Mouse (Mus musculus) gastrocnemius, adult 2 months (tissue): ENCODE data around the gene 1700125H20Rik. TPM values are rescaled to one million over a fixed set of nuclear protein-coding genes. Genes with fewer than 3 reads are reported as not detected.

Source experiments
- DNase-seq: peaks from one replicate; pipeline ENCODE4 v3.0.0; 2022
- H3K27ac ChIP-seq: fragments of 200-600 bp; 2 replicates; pipeline ENCODE4 v1.8.1; 2022; ENCODE audit warnings: mild to moderate bottlenecking
- H3K4me3 ChIP-seq: fragments of 200-600 bp; 2 replicates; pipeline ENCODE4 v1.8.1; 2022; ENCODE audit warnings: mild to moderate bottlenecking, moderate library complexity
- CTCF ChIP-seq: fragments of 200-600 bp; IDR thresholded peaks from 2 replicates; pipeline ENCODE4 v1.8.1; 2022; ENCODE audit warnings: antibody characterized with exemption, mild to moderate bottlenecking, moderate library complexity
- intact Hi-C: fragments of 180-260 bp; cut with DNase I; formaldehyde crosslinking; loops from one replicate; pipeline ENCODE4 v1.15.1; 2025
- total RNA-seq, 2 experiments: library from RNA; stranded (reverse); gene quantifications; 2 replicates each; pipeline ENCODE4 v1.2.3; 2021

The 1700125H20Rik gene
- total RNA-seq, 2 experiments from 2014 or later, result not detected

DNA sequence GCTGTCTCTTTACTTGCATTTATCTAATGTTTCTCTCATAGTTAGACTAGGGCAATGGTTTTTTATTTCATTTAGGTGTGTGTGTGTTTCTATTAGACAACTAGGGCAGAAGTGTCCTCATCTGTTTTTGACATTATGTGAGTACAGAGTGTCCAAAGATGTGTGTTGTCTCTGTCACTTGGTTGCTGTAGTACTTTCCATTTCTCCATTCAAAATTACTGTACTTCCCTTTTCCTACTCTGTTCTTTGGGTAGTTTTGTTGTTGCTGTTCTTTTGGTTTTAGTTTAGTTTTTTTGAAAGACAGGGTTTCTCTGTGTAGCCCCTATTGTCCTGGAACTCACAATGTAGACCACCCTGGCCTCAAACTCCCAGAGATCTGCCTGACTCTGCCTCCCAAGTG is 5.8 kb upstream of the 1700125H20Rik start:
- no peak for TF ChIP-seq CTCF
- H3K4me3 ChIP-seq, result no peak overlapping the region
- no peak for DNase-seq
- H3K27ac ChIP-seq, result no peak overlapping the region
- intact Hi-C loops, result no loop called here

DNA sequence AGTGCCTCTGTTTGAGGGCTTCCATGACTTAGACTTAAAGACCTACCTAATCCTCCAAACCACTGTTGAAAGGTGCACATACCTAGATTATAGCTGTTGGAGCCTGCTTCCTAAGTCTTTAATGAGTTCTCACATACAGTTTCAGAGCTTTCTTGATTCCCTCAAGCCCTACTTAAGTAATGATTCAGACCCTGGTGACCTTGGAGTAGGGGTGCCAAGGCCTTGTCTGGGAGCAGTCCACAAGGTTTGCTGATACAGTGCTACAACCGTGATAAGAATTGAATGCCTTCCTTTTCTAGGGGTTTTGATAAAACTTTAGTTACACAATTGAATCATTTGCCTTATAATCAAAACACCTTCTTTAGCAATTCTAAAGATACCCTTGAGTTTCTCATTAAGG is 2.7 kb upstream of the 1700125H20Rik start:
- Histone ChIP-seq H3K27ac (no peak overlapping the region), H3K4me3 (no peak overlapping the region)
- DNase-seq, result no peak
- no peak for TF ChIP-seq CTCF
- intact Hi-C loops, result no loop called here

DNA sequence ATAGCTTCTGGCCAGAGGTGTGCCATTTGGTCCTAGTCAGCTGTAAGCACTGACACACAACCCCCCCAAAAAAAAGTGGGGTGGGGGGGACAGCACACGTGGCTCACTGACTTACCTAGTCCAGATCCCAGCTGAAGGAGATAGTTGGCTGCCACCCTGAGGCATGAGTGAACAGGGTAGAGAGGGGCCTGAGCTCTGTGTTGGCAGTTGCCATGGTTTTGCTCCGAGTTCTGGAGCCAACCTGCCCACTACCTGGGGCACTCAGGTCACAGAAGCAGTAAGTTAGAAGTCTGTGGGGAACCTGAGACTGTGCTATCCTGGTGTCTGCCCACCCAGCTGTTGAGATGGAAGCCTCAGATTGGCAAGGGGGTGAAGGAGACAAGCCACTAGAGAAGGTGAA is 629 bp downstream of the 1700125H20Rik start:
- TF ChIP-seq CTCF, result no peak
- Histone ChIP-seq H3K4me3 (no peak overlapping the region), H3K27ac (no peak overlapping the region)
- DNase-seq, result no peak
- intact Hi-C loops, result loop anchor here (1.0 kb wide), 1 partner anchor 90 kb away; no protein-coding TSS in a partner anchor

DNA sequence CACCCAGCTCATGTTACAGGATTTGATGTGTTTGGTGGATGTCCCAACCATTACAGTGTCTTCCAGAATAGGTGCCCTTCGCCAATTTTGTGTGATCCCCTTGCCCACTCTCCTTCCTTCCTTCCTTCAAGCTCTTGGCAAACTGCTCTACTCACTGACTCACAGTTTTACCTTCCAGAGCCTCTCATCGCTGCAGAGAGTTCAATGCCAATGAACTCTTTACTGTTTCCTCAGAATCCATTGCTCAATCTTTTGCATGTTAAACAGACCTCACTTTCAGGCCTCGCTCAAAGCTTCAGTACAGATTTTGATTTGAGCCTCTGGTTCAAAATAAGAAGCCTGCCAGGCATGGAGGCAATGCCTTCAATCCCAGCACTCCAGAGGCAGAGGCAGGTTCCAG is 5.7 kb downstream of the 1700125H20Rik start:
- H3K27ac ChIP-seq, result no peak overlapping the region
- no peak for TF ChIP-seq CTCF
- no peak for DNase-seq
- no peak overlapping the region for H3K4me3 ChIP-seq
- intact Hi-C loops, result no loop called here

DNA sequence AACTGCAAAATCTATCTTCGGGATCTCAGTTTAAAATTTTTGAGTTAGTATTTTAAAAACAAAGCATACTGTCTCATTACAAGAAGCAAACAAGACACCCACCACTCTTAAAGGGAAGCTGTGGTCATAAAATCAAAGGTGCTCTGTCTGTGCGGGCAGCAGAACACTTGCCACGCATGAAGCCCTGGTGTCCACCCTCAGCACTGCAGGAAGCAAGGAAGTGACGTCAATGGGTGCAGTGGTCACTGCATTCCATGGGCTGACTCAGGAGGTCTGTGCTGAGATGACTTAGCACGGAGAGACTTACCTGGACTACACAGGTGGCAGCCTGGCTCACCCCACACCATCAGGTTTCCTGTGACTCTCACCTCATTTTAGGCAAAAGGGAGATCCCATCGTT is 7.6 kb downstream of the 1700125H20Rik start:
- no peak for DNase-seq
- Histone ChIP-seq H3K27ac (no peak overlapping the region), H3K4me3 (no peak overlapping the region)
- intact Hi-C loops, result no loop called here
- TF ChIP-seq CTCF, result no peak

DNA sequence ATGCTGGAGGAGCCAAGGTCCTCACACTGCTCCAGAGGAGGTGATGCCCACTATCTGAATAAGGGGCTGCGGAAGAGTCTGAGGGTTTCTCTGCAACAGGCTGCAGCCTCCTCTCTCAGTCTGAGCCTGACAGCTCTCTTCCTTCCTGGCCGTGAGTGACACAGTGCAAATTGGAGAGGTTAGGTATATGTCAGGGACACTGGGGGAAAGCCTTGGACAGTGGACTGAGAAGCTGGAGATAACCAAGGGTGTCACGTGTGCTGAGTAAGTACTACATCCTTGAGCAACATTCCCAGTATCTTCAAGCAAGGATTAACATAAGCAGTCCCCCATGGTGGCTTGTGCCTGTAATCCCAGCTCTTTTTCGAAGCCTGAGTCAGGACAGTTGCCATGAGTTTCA is 8.2 kb downstream of the 1700125H20Rik start:
- TF ChIP-seq CTCF, result no peak
- no peak for DNase-seq
- no peak overlapping the region for H3K4me3 ChIP-seq
- H3K27ac ChIP-seq, result no peak overlapping the region
- intact Hi-C loops, result no loop called here

DNA sequence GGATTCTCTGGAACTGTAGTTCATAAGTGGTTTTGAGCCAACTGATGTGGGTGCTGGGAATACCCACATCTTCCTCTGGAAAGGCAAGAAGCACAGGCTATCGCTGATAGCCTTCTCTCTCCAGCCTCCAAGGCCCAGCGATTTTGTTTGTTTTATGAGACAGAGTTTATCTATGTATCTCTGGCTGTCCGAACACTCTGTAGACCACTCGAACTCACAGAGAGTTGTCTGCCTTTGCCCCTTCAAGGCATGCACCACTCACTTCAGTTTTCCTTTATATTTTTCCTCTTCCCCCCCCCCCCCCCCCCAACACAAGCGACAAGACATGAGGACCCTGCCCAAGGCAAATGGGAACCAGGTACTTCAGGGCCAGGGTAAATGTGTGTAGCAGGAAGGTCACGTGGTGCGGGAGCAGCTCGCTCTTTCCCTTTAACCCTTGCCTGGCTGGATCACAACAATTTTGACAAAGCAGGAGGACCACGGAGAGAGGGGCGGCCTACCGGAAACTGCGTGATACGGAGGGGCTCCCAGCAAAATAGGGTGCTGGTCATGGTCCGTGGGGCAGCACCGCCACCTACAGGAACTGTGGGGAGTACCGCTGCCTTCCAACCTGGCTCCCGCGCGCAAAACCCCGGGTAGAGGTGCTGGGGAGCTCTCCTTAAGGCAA is 12.5 kb downstream of the 1700125H20Rik start:
- TF ChIP-seq CTCF, result peak; percentile 78
- H3K27ac ChIP-seq, result peak overlapping the region; percentile 46; the same call in 1 of the 2 replicates
- H3K4me3 ChIP-seq, result peak overlapping the region; percentile 76
- intact Hi-C loops, result loop anchor here (5.0 kb wide), 1 partner anchor 265 kb away; the partner anchor contains the start of gene Znhit3
- peak; percentile 69 for DNase-seq

DNA sequence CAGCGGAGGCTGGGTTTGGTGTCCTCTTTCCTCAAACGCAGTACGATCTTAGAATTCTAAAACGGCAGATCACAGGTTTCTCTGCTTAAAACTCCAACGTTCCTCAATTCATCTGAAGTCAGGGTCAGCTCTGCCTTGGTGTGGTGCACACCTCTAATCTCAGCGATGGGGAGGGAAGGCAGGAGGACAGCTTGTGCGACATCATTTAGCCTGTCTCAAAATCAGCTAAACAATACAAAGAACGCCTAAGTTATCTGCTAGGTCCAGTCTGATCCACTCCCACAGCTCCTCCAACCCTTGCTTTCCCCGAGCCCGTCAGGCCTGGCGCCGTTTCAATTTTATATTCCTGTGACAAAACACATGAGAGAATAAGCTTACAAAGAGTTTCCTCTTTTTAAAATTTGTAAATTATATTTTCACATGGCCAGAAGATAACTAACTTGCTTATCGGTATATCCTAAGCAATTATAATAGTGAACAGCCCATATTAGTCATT is 13.1 kb downstream of the 1700125H20Rik start:
- Histone ChIP-seq H3K27ac (0 out of 2 replicates have a peak overlapping the region, but pooled peaks have one; percentile 46), H3K4me3 (peak overlapping the region; percentile 76)
- no peak for TF ChIP-seq CTCF
- peak; percentile 19 for DNase-seq
- intact Hi-C loops, result loop anchor here (5.0 kb wide), 1 partner anchor 266 kb away; the partner anchor contains the start of gene Znhit3

DNA sequence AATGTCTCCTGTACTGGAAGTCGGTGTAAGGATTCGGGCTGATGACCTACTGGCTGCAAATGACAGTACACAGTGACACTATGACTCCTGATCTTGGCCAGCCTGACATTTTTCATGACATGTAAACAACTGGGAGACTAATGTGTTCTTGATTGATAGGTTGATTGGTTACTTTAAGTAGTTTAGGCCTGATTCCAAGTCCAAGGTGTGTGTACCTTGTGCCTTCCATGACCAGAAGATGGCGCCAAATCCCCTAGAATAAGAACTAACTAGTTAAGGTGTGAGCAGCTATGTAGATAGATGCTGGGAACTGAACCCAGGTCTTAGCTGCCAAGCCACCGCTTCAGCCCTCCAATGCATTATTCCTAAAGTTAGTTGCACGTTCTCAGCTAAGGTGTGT is 13.9 kb downstream of the 1700125H20Rik start:
- intact Hi-C loops, result loop anchor here (5.0 kb wide), 1 partner anchor 267 kb away; the partner anchor contains the start of gene Znhit3

DNA sequence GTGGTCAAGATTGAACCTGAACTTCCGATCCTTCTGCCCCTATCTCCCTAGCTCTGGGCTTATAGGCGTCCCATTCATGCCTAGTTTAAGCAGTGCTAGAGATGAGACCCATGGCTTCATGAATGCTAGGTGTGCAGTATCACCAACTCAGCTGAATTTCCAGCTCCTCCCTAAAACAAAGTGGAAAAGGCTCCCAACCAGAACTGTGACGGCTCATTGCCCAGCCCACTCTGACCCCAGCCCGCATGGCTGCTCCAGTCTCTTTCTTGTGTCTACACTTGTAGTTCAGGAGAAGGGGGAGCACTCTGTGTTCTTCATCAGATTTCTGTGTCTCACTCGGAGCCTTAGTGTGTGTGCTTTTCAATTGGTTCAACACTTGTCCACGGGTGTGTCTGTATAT is 14.6 kb downstream of the 1700125H20Rik start:
- intact Hi-C loops, result loop anchor here (5.0 kb wide), 1 partner anchor 268 kb away; the partner anchor contains the start of gene Znhit3
- no peak overlapping the region for H3K27ac ChIP-seq
- no peak for TF ChIP-seq CTCF

More for the DNA sequence above, 13.9 kb downstream of the 1700125H20Rik start:
- no peak overlapping the region for H3K4me3 ChIP-seq
- no peak overlapping the region for H3K27ac ChIP-seq
- peak; percentile 34 for DNase-seq
- peak; percentile 68 for TF ChIP-seq CTCF

DNA sequence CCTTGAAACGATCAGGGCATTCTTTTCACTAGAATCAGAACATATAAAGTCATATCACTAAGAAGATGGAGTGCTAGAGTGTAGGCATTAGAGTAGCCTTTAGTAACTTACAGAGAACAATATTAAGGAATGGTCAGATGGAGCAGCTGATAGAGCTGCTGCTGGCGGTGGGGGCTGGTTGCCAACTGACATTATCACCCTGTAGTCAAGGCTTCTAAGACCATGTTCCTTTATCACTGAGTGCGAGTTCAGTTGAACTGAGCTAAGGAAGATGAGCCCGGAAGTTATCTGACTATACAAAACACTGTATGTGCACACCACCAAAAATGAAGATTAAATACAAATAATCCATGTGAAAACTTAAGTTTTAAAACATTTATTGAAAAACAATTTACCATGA is 18.9 kb downstream of the 1700125H20Rik start:
- DNase-seq, result no peak
- Histone ChIP-seq H3K4me3 (no peak overlapping the region), H3K27ac (no peak overlapping the region)
- intact Hi-C loops, result no loop called here
- TF ChIP-seq CTCF, result no peak

More for the DNA sequence above, 14.6 kb downstream of the 1700125H20Rik start:
- DNase-seq, result no peak
- no peak overlapping the region for H3K4me3 ChIP-seq

DNA sequence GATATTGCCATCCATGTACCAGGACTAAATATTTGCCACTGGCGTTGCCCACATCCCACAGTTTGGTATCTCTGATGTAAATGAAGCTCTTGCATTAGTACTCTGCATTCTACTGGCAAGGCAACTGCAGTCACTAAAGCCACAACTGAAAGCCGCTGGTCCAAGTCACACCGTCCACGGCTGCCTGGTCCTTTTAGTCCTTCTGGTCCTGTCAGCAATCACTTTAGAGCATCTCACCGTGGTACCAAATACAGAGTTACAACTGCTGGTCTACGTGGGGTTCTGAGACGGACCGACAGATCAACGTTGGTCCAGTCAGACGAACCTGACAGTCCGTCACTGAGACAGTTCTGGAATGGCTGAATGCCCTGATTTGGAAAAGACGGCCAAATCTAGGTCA is 20.5 kb downstream of the 1700125H20Rik start:
- no peak overlapping the region for H3K27ac ChIP-seq
- TF ChIP-seq CTCF, result no peak
- H3K4me3 ChIP-seq, result no peak overlapping the region
- intact Hi-C loops, result loop anchor here (10.0 kb wide), 1 partner anchor 144 kb away; no protein-coding TSS in a partner anchor
- no peak for DNase-seq

DNA sequence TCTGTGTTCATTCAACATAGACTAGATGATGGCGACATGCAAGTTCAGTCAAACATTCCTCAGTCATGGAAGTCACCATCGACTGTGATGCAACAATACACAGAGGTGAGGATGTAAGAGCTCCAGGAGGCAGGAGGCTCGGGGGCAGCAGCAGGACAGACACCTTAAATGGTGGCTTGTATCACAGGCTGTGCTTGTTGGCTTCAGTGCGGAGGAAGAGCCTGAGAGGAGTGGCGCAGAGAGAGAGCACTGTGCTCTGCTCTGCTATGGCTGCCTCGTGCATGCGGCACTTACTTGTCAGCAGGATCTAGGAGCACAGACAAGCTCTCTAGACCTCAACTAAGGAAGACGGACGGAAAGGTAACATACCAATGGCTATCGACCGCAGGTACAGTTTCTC is 24.0 kb downstream of the 1700125H20Rik start:
- Histone ChIP-seq H3K27ac (no peak overlapping the region), H3K4me3 (no peak overlapping the region)
- no peak for TF ChIP-seq CTCF
- intact Hi-C loops, result loop anchor here (10.0 kb wide), 1 partner anchor 141 kb away; no protein-coding TSS in a partner anchor
- no peak for DNase-seq
